Mouse (Mus musculus) midbrain, postnatal 0 days (tissue): ENCODE results near the gene Smc1b. TPM values are rescaled to one million over a fixed set of nuclear protein-coding genes. Genes with fewer than 3 reads are reported as not detected.
A peak's percentile ranks its signal among the peaks of the same experiment; 100 is the strongest.

ENCODE experiments used
- ATAC-seq: fragments of 200-750 bp; cut with Nextera tagmentation; 2 replicates; pipeline ENCODE4 v1.8.0; 2017; ENCODE audit warnings: moderate number of reproducible peaks, mild to moderate bottlenecking, moderate TSS enrichment, moderate library complexity; ENCODE audit not compliant: low FRiP score
- DNase-seq: peaks from one replicate; pipeline ENCODE4 v3.0.0-alpha.2; 2015; ENCODE audit warnings: low spot score
- H3K27ac ChIP-seq: fragments of 300-500 bp; sonication (generic); 2 replicates; pipeline ENCODE4 v1.5.1; 2014; ENCODE audit warnings: low read depth, mild to moderate bottlenecking, low read length, mixed read lengths
- H3K27me3 ChIP-seq: fragments of 300-500 bp; sonication (generic); 2 replicates; pipeline ENCODE4 v1.6.1; 2014; ENCODE audit warnings: low read length, control low read depth, mixed read lengths; ENCODE audit not compliant: insufficient read depth
- H3K36me3 ChIP-seq: fragments of 300-500 bp; sonication (generic); 2 replicates; pipeline ENCODE4 v1.6.1; 2014; ENCODE audit warnings: low read length, control low read depth, mixed read lengths; ENCODE audit not compliant: insufficient read depth
- H3K4me1 ChIP-seq: fragments of 300-500 bp; sonication (generic); 2 replicates; pipeline ENCODE4 v1.6.1; 2014; ENCODE audit warnings: mild to moderate bottlenecking, control low read depth, antibody characterized with exemption, low read length, mixed read lengths; ENCODE audit not compliant: insufficient read depth
- H3K4me2 ChIP-seq: fragments of 300-500 bp; sonication (generic); 2 replicates; pipeline ENCODE4 v1.6.1; 2014; ENCODE audit warnings: low read depth, mild to moderate bottlenecking, low read length, mixed read lengths; ENCODE audit not compliant: poor library complexity, severe bottlenecking
- H3K4me3 ChIP-seq: fragments of 300-500 bp; sonication (generic); 2 replicates; pipeline ENCODE4 v1.5.1; 2014; ENCODE audit warnings: low read depth, mild to moderate bottlenecking, low read length, moderate library complexity
- H3K9ac ChIP-seq: fragments of 300-500 bp; sonication (generic); replicated peaks from 2 replicates; pipeline ENCODE4 v1.6.1; 2014; ENCODE audit warnings: mild to moderate bottlenecking, low read length, moderate library complexity, mixed read lengths; ENCODE audit not compliant: poor library complexity, severe bottlenecking
- H3K9me3 ChIP-seq: fragments of 300-500 bp; sonication (generic); 2 replicates; pipeline ENCODE4 v1.6.1; 2016; ENCODE audit warnings: low read length, control low read depth
- CTCF ChIP-seq: IDR thresholded peaks from 2 replicates; pipeline ENCODE4 v1.5.1; 2016; ENCODE audit warnings: antibody characterized with exemption, mild to moderate bottlenecking
- WGBS: fragments of 180-500 bp; shearing (Covaris S2); extraction: QIAGEN DNeasy Blood & Tissue Kit; methylation state at CpG from one replicate; pipeline ENCODE4 v1.1.7; 2014; 5-methylcytosine and 5-hydroxymethylcytosine counted together
- polyA plus RNA-seq: library from polyadenylated mRNA; unstranded; fragments of >200 nt; fragmentation: Nextera tagmentation; extraction: Ambion mirVana; gene quantifications from 2 replicates; pipeline ENCODE4 v1.2.1, GENCODE M21; 2015
- total RNA-seq: library from RNA; depleted of rRNA; stranded (reverse); fragments of >200 nt; gene quantifications from 2 replicates; pipeline ENCODE4 v1.2.3, GENCODE M21; 2014

Smc1b gene
- total and polyA plus RNA-seq, 2 experiments from 2014 or later = 0.39 to 0.60 TPM

- Histone ChIP-seq H3K27ac (no peak overlapping the region), H3K9ac (no peak overlapping the region), H3K4me2 (no peak overlapping the region), H3K4me1 (no peaks in the 10 kb centered on the region), H3K4me3 (no peak overlapping the region), H3K27me3 (no peaks in the 10 kb centered on the region), H3K36me3 (peaks cover 73% of the 10 kb centered on the region), H3K9me3 (no peaks in the 10 kb centered on the region)
- DNase-seq = no peak
- 88% methylated on average over 1 of the region's 1 CpGs for WGBS
- no peak for TF ChIP-seq CTCF
- ATAC-seq = no peak
These were observed 82.0 kb downstream of the Smc1b start for GRCm38 (mm10) chr15:85049758-85050157.

GRCm38 (mm10) chr15:85047865-85048264 is 83.9 kb downstream of the Smc1b start:
- 95% methylated on average over 4 of the region's 4 CpGs for WGBS
- H3K4me2 ChIP-seq = no peak overlapping the region
- peaks cover 61% of the 10 kb centered on the region for H3K36me3 ChIP-seq
- H3K4me1 ChIP-seq = peaks cover 3% of the 10 kb centered on the region; the same call in 1 of the 2 replicates
- no peak overlapping the region for H3K4me3 ChIP-seq
- H3K9me3 ChIP-seq = no peaks in the 10 kb centered on the region
- no peak for TF ChIP-seq CTCF
- H3K9ac ChIP-seq = no peak overlapping the region
- ATAC-seq = no peak
- no peak for DNase-seq
- H3K27ac ChIP-seq = no peak overlapping the region
- H3K27me3 ChIP-seq = no peaks in the 10 kb centered on the region

- Histone ChIP-seq H3K9ac (no peak overlapping the region), H3K9me3 (no peaks in the 10 kb centered on the region), H3K27me3 (no peaks in the 10 kb centered on the region), H3K4me1 (peaks cover 8% of the 10 kb centered on the region; the same call in 1 of the 2 replicates), H3K36me3 (peaks cover 52% of the 10 kb centered on the region), H3K4me3 (no peak overlapping the region), H3K27ac (no peak overlapping the region), H3K4me2 (no peak overlapping the region)
- WGBS = 91% methylated on average over 14 of the region's 14 CpGs
- TF ChIP-seq CTCF = no peak
- no peak for ATAC-seq
- no peak for DNase-seq
These were observed 85.4 kb downstream of the Smc1b start for GRCm38 (mm10) chr15:85046230-85046950.

- no peak for DNase-seq
- Histone ChIP-seq H3K27me3 (no peaks in the 10 kb centered on the region), H3K9ac (no peak overlapping the region), H3K9me3 (no peaks in the 10 kb centered on the region), H3K4me3 (no peak overlapping the region), H3K36me3 (peaks cover 34% of the 10 kb centered on the region), H3K4me2 (no peak overlapping the region), H3K27ac (peak overlapping the region; percentile 72), H3K4me1 (peaks cover 11% of the 10 kb centered on the region)
- no peak for TF ChIP-seq CTCF
- no peak for ATAC-seq
- 78% methylated on average over 5 of the region's 5 CpGs for WGBS
These were observed 88.0 kb downstream of the Smc1b start for GRCm38 (mm10) chr15:85043761-85044160.

- Histone ChIP-seq H3K36me3 (peaks cover 28% of the 10 kb centered on the region), H3K9ac (no peak overlapping the region), H3K27me3 (no peaks in the 10 kb centered on the region), H3K4me2 (no peak overlapping the region), H3K4me1 (peaks cover 13% of the 10 kb centered on the region), H3K4me3 (no peak overlapping the region), H3K27ac (peak overlapping the region; percentile 72), H3K9me3 (no peaks in the 10 kb centered on the region)
- ATAC-seq = no peak
- 51% methylated on average over 5 of the region's 5 CpGs for WGBS
- no peak for DNase-seq
- TF ChIP-seq CTCF = no peak
These were observed 88.6 kb downstream of the Smc1b start for GRCm38 (mm10) chr15:85043116-85043515.

GRCm38 (mm10) chr15:85042361-85042954 is 89.3 kb downstream of the Smc1b start:
- Histone ChIP-seq H3K4me2 (no peak overlapping the region), H3K4me3 (no peak overlapping the region), H3K9ac (no peak overlapping the region), H3K4me1 (peaks cover 20% of the 10 kb centered on the region), H3K27ac (peak overlapping the region; percentile 72), H3K9me3 (no peaks in the 10 kb centered on the region), H3K36me3 (peaks cover 22% of the 10 kb centered on the region), H3K27me3 (no peaks in the 10 kb centered on the region)
- 4% methylated on average over 4 of the region's 4 CpGs for WGBS
- DNase-seq (peak; percentile 93), ATAC-seq (peak; percentile 82)
- peak; percentile 83 for TF ChIP-seq CTCF
